Mouse (Mus musculus): ENCODE measurements at regions not wholly inside any gene's neighbourhood (a gene's known extent, or its start where the extent isn't known, plus 50 kb on each side); places are given as distances from the start of the nearest gene placed in this dataset.

GRCm38 (mm10) chr10:101532325-101532724 lies 149.0 kb upstream of the Mgat4c start:
- TF ChIP-seq CTCF (IDR thresholded peaks at IDR 0.05; ENCODE audit: low read depth, low read length) = no peak
- TF ChIP-seq POLR2A (IDR thresholded peaks at IDR 0.05; ENCODE audit: extremely low read depth, insufficient read depth, low read length) = no peak
